Mouse (Mus musculus) c-Kit-positive CD71-positive TER-119-negative erythroid progenitor cells, embryonic 14.5 days (primary cell): ENCODE measurements around the gene Gm13101.
"Not testable (repeated sequence)": the region's sequence is repeated elsewhere in the genome, so short reads cannot be mapped to it uniquely, and the experiment has no call there.

Experiments used
- DNase-seq: peaks from one replicate; pipeline ENCODE4 v3.0.0-alpha.2; 2013; ENCODE audit warnings: low read depth

Gm13101 gene

DNA sequence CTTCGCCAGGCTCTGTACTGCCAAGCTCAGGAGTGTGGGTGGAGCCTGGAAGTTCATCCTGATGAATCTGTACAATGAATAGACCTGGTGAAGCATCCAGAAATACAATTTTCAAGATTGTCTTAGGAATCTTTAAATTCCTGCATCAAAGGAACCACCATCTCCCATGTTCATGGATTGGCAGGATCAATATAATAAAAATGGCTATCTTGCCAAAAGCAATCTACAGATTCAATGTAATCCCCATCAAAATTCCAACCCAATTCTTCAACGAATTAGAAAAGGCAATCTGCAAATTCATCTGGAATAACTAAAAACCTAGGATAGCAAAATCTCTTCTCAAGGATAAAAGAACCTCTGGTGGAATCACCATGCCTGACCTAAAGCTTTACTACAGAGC lies at the start of gene Gm13101:
Gm13101 (minus strand) TSS at position 101 of the 400 bp plus-strand sequence.
- DNase-seq, result not testable (repeated sequence)

DNA sequence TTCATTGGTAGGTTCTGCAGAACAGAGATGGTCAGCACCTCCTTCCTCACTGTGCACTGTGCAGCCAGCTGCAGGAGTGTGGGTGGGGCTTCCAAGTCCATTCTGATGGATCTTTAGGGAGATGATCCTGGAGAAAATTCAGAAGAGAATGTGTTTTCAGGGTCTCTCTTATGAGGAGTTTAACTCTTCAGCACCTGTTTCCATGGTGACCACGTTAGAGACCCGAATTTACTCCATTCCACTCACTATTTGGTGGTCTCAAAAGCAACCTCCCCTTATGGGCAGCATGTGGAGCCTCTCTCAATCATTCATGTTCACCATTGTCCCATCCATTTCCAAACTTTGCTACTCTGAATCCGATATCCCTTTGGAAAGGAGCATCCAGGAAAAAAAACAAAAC lies 27.5 kb upstream of the Gm13101 start, which contains the start of gene Pramef17:
Pramef17 (minus strand) TSS at position 101 of the 400 bp plus-strand sequence.
- DNase-seq, result not testable (repeated sequence)

GRCm38 (mm10) chr4:143988126-143988525 lies 21.4 kb upstream of the Gm13101 start:
- DNase-seq, result not testable (repeated sequence)

DNA sequence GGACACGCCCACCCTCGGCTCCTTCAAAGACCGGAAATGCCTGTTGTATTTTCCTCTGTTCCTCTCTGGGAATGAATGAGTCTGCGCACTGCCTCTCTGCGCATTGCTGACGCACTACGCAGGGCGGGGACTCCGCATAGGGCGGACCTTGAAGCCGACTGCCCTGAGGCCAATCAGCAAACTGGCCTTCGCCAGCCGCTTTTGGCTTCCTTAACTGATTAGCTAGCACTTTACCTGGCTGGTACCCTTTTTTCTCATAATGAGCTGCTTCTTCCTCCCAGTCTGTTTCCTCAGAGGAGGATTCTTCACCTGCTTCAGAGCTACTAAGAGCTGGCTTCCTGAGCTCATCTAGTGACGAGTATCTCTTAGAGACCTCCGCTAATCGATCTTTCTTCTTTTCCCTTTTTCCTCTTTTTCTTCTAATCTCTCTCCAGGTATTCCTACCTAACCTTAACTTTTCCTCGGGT lies 20.8 kb upstream of the Gm13101 start:
- DNase-seq, result not testable (repeated sequence)

DNA sequence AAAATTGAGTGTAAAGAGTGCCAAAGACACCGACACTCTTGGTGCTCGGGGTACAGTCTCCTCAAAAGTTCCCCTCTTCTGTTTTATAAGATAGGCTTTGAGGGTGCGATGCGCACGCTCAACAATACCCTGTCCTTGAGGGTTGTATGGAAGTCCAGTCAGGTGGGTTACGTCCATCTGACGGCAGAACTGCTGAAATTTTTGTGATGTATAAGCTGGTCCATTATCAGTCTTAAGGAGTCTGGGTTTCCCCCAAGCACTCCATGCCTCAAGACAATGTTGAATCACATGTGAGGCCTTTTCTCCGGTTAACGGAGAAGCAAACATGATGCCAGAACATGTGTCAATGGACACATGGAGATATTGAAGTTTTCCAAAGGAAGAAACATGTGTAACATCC lies 19.0 kb upstream of the Gm13101 start:
- not testable (repeated sequence) for DNase-seq

- not testable (repeated sequence) for DNase-seq
Observed at GRCm38 (mm10) chr4:143985165-143985564, 18.4 kb upstream of the Gm13101 start.

DNA sequence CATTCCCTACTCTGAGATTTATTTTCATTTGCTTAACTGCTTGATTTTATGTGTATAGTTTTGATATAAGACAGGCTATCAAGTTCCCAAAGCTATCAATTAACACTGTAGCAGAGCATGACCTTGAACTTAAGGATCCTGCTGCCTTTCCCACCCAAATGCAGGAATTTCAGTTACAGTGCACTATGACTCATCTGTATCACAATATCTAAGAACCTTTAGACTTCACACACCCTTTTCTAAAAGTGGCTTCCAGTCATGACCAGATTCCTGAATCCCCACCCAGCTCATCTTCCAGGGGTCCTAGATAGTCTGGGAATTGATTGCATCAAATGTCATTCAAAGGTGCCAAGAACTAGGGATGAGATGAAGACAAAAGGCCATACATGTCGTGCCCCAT lies 16.7 kb upstream of the Gm13101 start:
- not testable (repeated sequence) for DNase-seq

GRCm38 (mm10) chr4:143950916-143951315 lies 15.8 kb downstream of the Gm13101 start, which contains the start of gene Pramef25:
Pramef25 (minus strand) TSS chr4:143951016.
- not testable (repeated sequence) for DNase-seq
